Mouse (Mus musculus) midbrain, embryonic 10.5 days (tissue): ENCODE results near the gene Casc1. TPM values are rescaled to one million over a fixed set of nuclear protein-coding genes. Genes with fewer than 3 reads are reported as not detected.
A peak's percentile ranks its signal among the peaks of the same experiment; 100 is the strongest.

Source experiments
- DNase-seq: peaks from one replicate; pipeline ENCODE4 v3.0.0-alpha.2; 2017; ENCODE audit warnings: low spot score
- H3K27ac ChIP-seq: fragments of 300-500 bp; sonication (generic); replicated peaks from 2 replicates; pipeline ENCODE4 v1.5.1; 2016; ENCODE audit warnings: mild to moderate bottlenecking
- H3K27me3 ChIP-seq: fragments of 300-500 bp; sonication (generic); 2 replicates; pipeline ENCODE4 v1.6.1; 2016; ENCODE audit warnings: low read depth, mild to moderate bottlenecking; ENCODE audit not compliant: poor library complexity, severe bottlenecking
- H3K36me3 ChIP-seq: fragments of 300-500 bp; sonication (generic); 2 replicates; pipeline ENCODE4 v1.6.1; 2016; ENCODE audit warnings: mild to moderate bottlenecking, moderate library complexity
- H3K4me1 ChIP-seq: fragments of 300-500 bp; sonication (generic); 2 replicates; pipeline ENCODE4 v1.6.1; 2016
- H3K4me3 ChIP-seq: fragments of 300-500 bp; sonication (generic); 2 replicates; pipeline ENCODE4 v1.5.1; 2016; ENCODE audit warnings: mild to moderate bottlenecking, moderate library complexity
- H3K9me3 ChIP-seq: fragments of 300-500 bp; sonication (generic); replicated peaks from 2 replicates; pipeline ENCODE4 v1.6.1; 2016; ENCODE audit warnings: mild to moderate bottlenecking
- WGBS: fragments of 180-500 bp; shearing (Covaris S2); methylation state at CpG from one replicate; pipeline ENCODE4 v1.1.7; 2016; 5-methylcytosine and 5-hydroxymethylcytosine counted together
- polyA plus RNA-seq: library from polyadenylated mRNA; unstranded; fragments of >200 nt; fragmentation: Nextera tagmentation; extraction: Ambion mirVana; gene quantifications from 2 replicates; pipeline ENCODE4 v1.2.1, GENCODE M21; 2016

Casc1 gene
- polyA plus RNA-seq, 1 experiment from 2014 or later, result 0.38 TPM

GRCm38 (mm10) chr6:145193038-145193437 lies 17.8 kb downstream of the Casc1 start:
- Histone ChIP-seq H3K9me3 (no peaks in the 10 kb centered on the region), H3K36me3 (no peaks in the 10 kb centered on the region), H3K4me1 (no peaks in the 10 kb centered on the region), H3K4me3 (no peak overlapping the region), H3K27ac (no peak overlapping the region), H3K27me3 (0 out of 2 replicates have a peak, but pooled peaks cover 4% of the 10 kb centered on the region)
- 89% methylated on average over 3 of the region's 3 CpGs for WGBS
- no peak for DNase-seq

GRCm38 (mm10) chr6:145187093-145188088 lies 23.4 kb downstream of the Casc1 start:
- H3K27me3 ChIP-seq, result 0 out of 2 replicates have a peak, but pooled peaks cover 5% of the 10 kb centered on the region
- peak overlapping the region; percentile 35 for H3K4me3 ChIP-seq
- no peaks in the 10 kb centered on the region for H3K36me3 ChIP-seq
- DNase-seq, result peak; percentile 27
- H3K4me1 ChIP-seq, result no peaks in the 10 kb centered on the region
- H3K27ac ChIP-seq, result no peak overlapping the region
- whole genome bisulfite sequencing, result 73% methylated on average over 27 of the region's 27 CpGs
- no peaks in the 10 kb centered on the region for H3K9me3 ChIP-seq

DNA sequence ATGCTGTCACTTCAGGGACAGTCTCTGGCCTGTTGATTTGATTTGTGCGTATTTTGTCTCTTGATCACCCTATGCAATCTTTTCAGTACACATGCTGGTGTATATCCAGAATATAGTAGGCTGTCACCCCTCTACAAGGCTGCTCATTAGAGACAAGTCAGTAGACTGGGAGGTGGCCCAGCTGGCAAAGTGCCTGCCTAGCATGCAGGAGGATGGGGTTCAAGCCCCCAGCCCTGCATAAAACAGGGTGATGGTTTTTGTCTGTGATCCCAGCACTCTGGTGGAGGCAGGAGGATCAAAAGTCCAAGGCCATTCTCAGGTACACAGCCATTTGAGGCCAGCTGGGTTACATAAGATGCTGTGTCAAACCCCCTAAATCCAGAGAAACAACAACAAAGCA lies 24.7 kb downstream of the Casc1 start:
- H3K27ac ChIP-seq, result no peak overlapping the region
- no peak overlapping the region for H3K4me3 ChIP-seq
- no peak for DNase-seq
- WGBS, result 85% methylated on average over 1 of the region's 1 CpGs
- H3K9me3 ChIP-seq, result no peaks in the 10 kb centered on the region
- no peaks in the 10 kb centered on the region for H3K36me3 ChIP-seq
- no peaks in the 10 kb centered on the region for H3K4me1 ChIP-seq
- 0 out of 2 replicates have a peak, but pooled peaks cover 5% of the 10 kb centered on the region for H3K27me3 ChIP-seq

GRCm38 (mm10) chr6:145182044-145182443 lies 28.8 kb downstream of the Casc1 start:
- 85% methylated on average over 8 of the region's 8 CpGs for WGBS
- Histone ChIP-seq H3K27me3 (peaks cover 10% of the 10 kb centered on the region), H3K27ac (no peak overlapping the region), H3K9me3 (no peaks in the 10 kb centered on the region), H3K36me3 (no peaks in the 10 kb centered on the region), H3K4me1 (peaks cover 16% of the 10 kb centered on the region), H3K4me3 (no peak overlapping the region)
- no peak for DNase-seq

DNA sequence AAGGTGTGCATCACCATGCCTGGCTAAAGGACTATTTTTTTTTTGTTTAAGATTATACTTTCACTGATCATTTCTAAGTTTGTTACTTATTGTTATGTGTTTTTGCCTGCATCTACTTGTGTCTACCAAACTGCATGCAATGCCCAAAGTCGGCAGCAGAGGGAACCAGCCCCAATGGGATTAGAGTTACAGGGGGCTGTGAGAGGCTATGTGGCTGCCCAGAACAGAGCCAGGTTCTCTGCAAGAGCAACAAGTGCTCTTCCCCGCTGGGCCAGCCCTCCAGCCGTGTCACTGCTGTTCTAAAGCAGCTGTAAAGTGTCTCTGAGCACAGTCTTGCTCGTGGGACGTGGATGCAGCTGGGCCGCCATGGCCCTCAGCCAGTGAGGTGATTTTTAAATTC lies 31.1 kb downstream of the Casc1 start:
- no peaks in the 10 kb centered on the region for H3K9me3 ChIP-seq
- H3K27ac ChIP-seq, result peak overlapping the region; percentile 52; the same call in 1 of the 2 replicates
- H3K4me3 ChIP-seq, result no peak overlapping the region
- H3K27me3 ChIP-seq, result peaks cover 33% of the 10 kb centered on the region
- peak; percentile 70 for DNase-seq
- H3K36me3 ChIP-seq, result no peaks in the 10 kb centered on the region
- 18% methylated on average over 6 of the region's 6 CpGs for WGBS
- H3K4me1 ChIP-seq, result peaks cover 37% of the 10 kb centered on the region

GRCm38 (mm10) chr6:145176474-145176873 lies 34.3 kb downstream of the Casc1 start:
- H3K4me1 ChIP-seq, result peaks cover 66% of the 10 kb centered on the region
- 43% methylated on average over 10 of the region's 10 CpGs for WGBS
- DNase-seq, result no peak

DNA sequence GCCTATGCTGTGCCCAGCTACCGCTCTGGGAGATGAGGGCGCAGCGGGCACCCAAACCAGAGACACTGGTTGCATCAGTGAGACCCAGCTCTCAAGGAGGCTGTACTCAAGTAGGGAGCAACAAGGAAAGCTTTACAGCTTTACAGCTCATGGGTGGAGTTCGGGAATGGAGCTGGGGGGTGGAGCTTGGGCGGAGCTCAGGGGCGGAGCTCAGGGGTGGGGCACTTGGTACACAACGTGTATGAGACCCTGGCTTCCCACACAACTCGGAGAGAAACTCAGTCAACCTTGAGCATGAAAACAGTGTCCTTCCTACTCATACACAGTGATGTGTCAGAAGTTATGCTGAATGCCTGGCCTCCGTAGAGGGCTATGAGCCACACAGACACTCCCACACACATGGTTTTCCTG lies 35.2 kb downstream of the Casc1 start:
- no peak overlapping the region; the same call in 1 of the 2 replicates for H3K27ac ChIP-seq
- DNase-seq, result no peak
- H3K4me1 ChIP-seq, result peaks cover 66% of the 10 kb centered on the region
- no peaks in the 10 kb centered on the region for H3K36me3 ChIP-seq
- WGBS, result 37% methylated on average over 9 of the region's 9 CpGs
- no peak overlapping the region for H3K4me3 ChIP-seq
- H3K9me3 ChIP-seq, result no peaks in the 10 kb centered on the region
- peaks cover 57% of the 10 kb centered on the region for H3K27me3 ChIP-seq

More at GRCm38 (mm10) chr6:145176474-145176873, 34.3 kb downstream of the Casc1 start:
- no peaks in the 10 kb centered on the region for H3K36me3 ChIP-seq
- H3K27ac ChIP-seq, result no peak overlapping the region
- peaks cover 55% of the 10 kb centered on the region for H3K27me3 ChIP-seq
- H3K4me3 ChIP-seq, result no peak overlapping the region
- H3K9me3 ChIP-seq, result no peaks in the 10 kb centered on the region

DNA sequence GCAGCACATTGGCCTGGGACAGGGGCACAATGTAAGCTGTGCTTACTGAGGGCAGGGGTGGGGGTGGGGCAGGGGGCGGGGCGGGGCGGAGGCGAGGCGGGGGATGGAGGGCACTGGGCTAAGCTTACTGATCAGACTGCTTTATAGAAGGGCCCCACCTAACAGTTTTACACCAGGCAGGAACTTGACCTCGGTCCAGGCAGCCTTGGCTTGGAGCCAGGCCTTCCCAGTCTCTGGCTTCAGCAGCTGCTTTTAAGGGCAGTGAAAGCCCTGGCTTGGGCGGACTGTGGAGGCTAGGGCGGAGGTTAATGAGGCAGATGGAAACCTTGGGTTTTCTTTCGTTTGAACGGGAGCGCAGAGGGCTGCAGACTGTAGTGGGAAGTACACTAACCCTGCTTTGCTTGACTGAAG lies 37.0 kb downstream of the Casc1 start:
- 2% methylated on average over 9 of the region's 11 CpGs for WGBS
- peak overlapping the region; percentile 33 for H3K4me3 ChIP-seq
- peak overlapping the region; percentile 68 for H3K27ac ChIP-seq
- H3K4me1 ChIP-seq, result peaks cover 59% of the 10 kb centered on the region
- no peaks in the 10 kb centered on the region for H3K9me3 ChIP-seq
- DNase-seq, result peak; percentile 63
- H3K36me3 ChIP-seq, result no peaks in the 10 kb centered on the region
- peaks cover 57% of the 10 kb centered on the region for H3K27me3 ChIP-seq

- no peak overlapping the region for H3K4me3 ChIP-seq
- peaks cover 50% of the 10 kb centered on the region for H3K4me1 ChIP-seq
- no peaks in the 10 kb centered on the region for H3K9me3 ChIP-seq
- no peaks in the 10 kb centered on the region for H3K36me3 ChIP-seq
- WGBS, result 80% methylated on average over 14 of the region's 14 CpGs
- no peak for DNase-seq
- H3K27ac ChIP-seq, result 0 out of 2 replicates have a peak overlapping the region, but pooled peaks have one; percentile 15
- peaks cover 47% of the 10 kb centered on the region for H3K27me3 ChIP-seq
These were observed 38.8 kb downstream of the Casc1 start for GRCm38 (mm10) chr6:145171892-145172606.

- DNase-seq, result no peak
- WGBS, result 78% methylated on average over 5 of the region's 5 CpGs
- H3K4me1 ChIP-seq, result no peaks in the 10 kb centered on the region
These were observed 50.2 kb downstream of the Casc1 start for GRCm38 (mm10) chr6:145160581-145160980.

GRCm38 (mm10) chr6:145158619-145159018 lies 52.2 kb downstream of the Casc1 start:
- no peaks in the 10 kb centered on the region for H3K36me3 ChIP-seq
- H3K9me3 ChIP-seq, result no peaks in the 10 kb centered on the region
- no peak overlapping the region for H3K27ac ChIP-seq
- H3K4me1 ChIP-seq, result no peaks in the 10 kb centered on the region
- no peaks in the 10 kb centered on the region for H3K27me3 ChIP-seq
- no peak for DNase-seq
- 80% methylated on average over 4 of the region's 4 CpGs for WGBS
- H3K4me3 ChIP-seq, result no peak overlapping the region

More at GRCm38 (mm10) chr6:145160581-145160980, 50.2 kb downstream of the Casc1 start:
- H3K27me3 ChIP-seq, result no peaks in the 10 kb centered on the region
- no peaks in the 10 kb centered on the region for H3K36me3 ChIP-seq
- no peak overlapping the region for H3K4me3 ChIP-seq
- 0 out of 2 replicates have a peak, but pooled peaks cover 6% of the 10 kb centered on the region for H3K9me3 ChIP-seq
- no peak overlapping the region for H3K27ac ChIP-seq

DNA sequence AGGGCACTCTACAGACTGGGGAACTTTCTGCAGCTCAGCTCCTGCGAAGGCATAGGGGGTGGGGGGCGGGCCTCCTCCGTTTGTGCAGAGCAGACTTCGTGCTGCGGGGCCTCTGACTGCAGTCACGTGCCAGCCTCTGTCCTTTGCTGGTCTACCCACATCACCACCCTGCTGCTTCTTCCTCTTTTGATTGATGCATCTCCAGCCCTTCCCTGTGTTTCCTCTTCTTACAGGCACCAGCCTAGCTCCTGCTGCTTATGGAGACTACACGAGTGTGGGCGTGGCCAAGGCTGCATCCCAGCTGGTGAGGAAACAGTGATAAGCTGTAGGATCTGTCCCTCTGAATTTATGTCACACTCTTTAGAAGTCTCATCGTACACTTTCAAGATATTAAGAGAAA lies 61.8 kb downstream of the Casc1 start:
- H3K4me3 ChIP-seq, result no peak overlapping the region
- DNase-seq, result no peak
- no peaks in the 10 kb centered on the region; the same call in 1 of the 2 replicates for H3K27me3 ChIP-seq
- H3K4me1 ChIP-seq, result peaks cover 12% of the 10 kb centered on the region
- WGBS, result 56% methylated on average over 9 of the region's 9 CpGs
- no peaks in the 10 kb centered on the region for H3K9me3 ChIP-seq
- H3K27ac ChIP-seq, result no peak overlapping the region
- H3K36me3 ChIP-seq, result no peaks in the 10 kb centered on the region
